Mouse (Mus musculus) erythroid progenitor cell, adult 5-6 weeks (primary cell): ENCODE results near the gene Zfp719. TPM values are rescaled to one million over a fixed set of nuclear protein-coding genes. Genes with fewer than 3 reads are reported as not detected.

Experiments
- ATAC-seq: replicated peaks from 2 replicates; pipeline ENCODE4 v1.8.0; 2016; ENCODE audit warnings: moderate number of reproducible peaks, mild to moderate bottlenecking, moderate TSS enrichment, inconsistent platforms; ENCODE audit not compliant: poor library complexity, low FRiP score, severe bottlenecking
- total RNA-seq, 2 experiments: library from RNA; stranded (forward) in 1 of 2; stranded (reverse) in 1 of 2; fragments of 150-400 nt in 1 of 2; fragments of 186-747, 209-891 nt in 1 of 2; gene quantifications; 2 replicates each; pipeline versions ENCODE4 v1.2.3 to v1.2.4; 2015 to 2017; ENCODE audit warnings: low replicate concordance in 2 of 2

The Zfp719 gene
- 0.84 and 2.9 TPM in 2 replicates for total RNA-seq (2015; ENCODE audit: low replicate concordance)
- total RNA-seq (2017; ENCODE audit: low replicate concordance) = 0.15 and 5.5 TPM in 2 replicates

GRCm38 (mm10) chr7:43579440-43580171, at the start of gene Zfp719:
Gene Zfp719, plus strand, starts transcription at chr7:43579610.
- peak; percentile 84 for ATAC-seq

GRCm38 (mm10) chr7:43530216-43530785, 49.1 kb upstream of the Zfp719 start:
- no peak for ATAC-seq

- ATAC-seq = no peak
Measured at GRCm38 (mm10) chr7:43532936-43533505, 46.4 kb upstream of the Zfp719 start.

DNA sequence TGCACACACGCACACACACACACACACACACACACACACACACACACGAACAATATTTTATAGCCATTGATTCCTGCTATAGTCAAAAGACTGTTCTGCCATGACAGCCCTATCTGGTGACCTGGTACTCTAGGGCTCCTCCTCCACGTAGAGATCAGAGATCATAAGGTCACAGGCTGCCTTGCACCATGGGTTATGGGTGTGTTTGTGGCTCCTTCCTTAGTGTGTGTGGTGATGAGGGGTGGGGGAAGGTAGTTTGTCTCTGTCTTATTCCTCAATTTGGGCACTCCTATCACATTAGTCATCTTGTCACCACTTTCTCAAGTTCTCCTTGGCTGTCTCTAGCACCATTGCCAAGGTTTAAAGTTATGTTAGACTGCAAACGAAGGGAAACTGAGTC, 40.9 kb upstream of the Zfp719 start:
- no peak for ATAC-seq

GRCm38 (mm10) chr7:43544225-43544977, 35.0 kb upstream of the Zfp719 start, which contains the start of gene Cd33:
Gene Cd33, minus strand, starts transcription at chr7:43544428.
- ATAC-seq = no peak

GRCm38 (mm10) chr7:43545656-43546545, 33.5 kb upstream of the Zfp719 start:
- no peak for ATAC-seq

DNA sequence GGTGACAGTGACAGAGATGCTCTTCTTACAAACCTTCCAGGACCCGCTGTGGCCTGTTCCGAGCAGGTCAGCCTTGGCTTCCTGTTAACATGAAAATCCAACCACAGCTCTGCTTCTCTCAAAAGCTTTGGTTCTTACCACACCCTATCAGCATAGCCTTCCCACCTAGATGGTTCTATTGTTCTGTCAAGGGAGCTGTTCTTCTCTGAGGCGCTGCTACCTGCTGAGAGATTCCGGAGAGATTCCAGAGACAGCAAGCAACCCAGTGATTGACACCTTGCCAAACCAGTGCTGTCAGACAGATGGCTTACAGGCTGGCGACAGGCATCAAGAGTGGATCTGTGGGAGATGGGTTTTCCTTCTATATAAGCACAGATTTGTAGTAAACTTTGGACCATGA, 31.7 kb upstream of the Zfp719 start:
- ATAC-seq = no peak

GRCm38 (mm10) chr7:43548206-43548605, 31.2 kb upstream of the Zfp719 start:
- ATAC-seq = no peak

- no peak for ATAC-seq
Measured at GRCm38 (mm10) chr7:43553153-43553552, 26.3 kb upstream of the Zfp719 start.

DNA sequence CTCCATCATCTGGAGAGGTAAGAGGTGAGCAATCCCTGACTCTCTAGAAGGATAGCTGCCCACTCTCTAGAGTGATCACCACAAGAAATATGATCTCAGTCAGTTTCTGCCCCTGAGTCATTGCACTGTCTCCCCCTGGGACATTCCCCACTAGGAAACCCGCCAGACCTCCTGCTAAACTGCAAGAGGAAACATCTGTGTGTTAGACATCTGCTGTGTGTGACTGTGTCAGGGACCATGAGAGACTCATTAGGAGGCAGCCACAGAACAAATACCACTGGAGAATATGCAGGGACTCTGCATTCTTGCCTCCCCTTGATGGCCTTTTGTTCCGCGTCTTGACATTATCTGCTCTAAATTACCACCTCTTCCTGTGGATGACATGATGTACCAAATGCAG, 24.9 kb upstream of the Zfp719 start:
- ATAC-seq = no peak

DNA sequence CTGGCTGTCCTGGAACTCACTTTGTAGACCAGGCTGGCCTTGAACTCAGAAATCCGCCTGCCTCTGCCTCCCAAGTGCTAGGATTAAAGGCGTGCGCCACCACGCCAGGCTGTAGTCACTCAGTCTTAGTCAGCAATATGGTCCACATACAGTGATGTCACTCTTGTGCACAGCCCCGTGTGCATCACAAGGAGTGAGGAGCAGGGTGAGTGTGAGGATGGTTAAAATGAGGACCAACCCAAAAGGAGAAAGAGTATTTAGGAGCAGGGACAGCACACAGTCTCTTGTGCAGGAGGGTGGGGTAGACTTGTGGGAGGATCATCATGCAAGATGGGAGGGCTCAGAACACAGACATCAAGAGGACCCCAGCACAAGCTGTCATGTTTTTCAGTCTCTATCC, 24.1 kb upstream of the Zfp719 start:
- ATAC-seq = no peak

GRCm38 (mm10) chr7:43556901-43557300, 22.5 kb upstream of the Zfp719 start:
- no peak for ATAC-seq

GRCm38 (mm10) chr7:43562006-43562633, 17.3 kb upstream of the Zfp719 start, which contains the start of gene Zfp658:
Gene Zfp658, plus strand, starts transcription at chr7:43562256.
- ATAC-seq = no peak

- ATAC-seq = no peak
Measured at GRCm38 (mm10) chr7:43562651-43563070, 16.7 kb upstream of the Zfp719 start.

GRCm38 (mm10) chr7:43563300-43563699, 16.1 kb upstream of the Zfp719 start:
- no peak for ATAC-seq

DNA sequence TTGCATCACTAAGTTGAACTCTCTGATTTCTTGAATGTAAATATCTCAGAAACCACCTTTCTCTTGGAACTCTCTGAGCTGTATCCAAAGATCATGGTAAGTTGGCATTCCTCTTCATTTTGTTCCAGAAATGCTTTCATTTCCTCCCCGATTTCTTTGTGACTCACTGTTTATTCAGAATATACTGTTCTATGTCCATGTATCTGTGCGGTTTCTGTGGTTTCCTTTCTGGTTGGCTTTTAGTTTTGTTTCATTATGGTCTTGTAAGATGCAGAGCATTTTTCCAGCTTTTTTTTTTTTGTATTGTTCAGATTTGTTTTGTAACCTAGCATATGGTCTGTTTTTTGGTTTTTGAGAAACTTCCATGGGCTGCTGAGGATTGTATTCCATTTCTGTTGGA, 8.2 kb upstream of the Zfp719 start:
- no peak for ATAC-seq

- no peak for ATAC-seq
Measured at GRCm38 (mm10) chr7:43580526-43580925, 1.1 kb downstream of the Zfp719 start.

- ATAC-seq = no peak
Measured at GRCm38 (mm10) chr7:43584790-43585189, 5.4 kb downstream of the Zfp719 start.

DNA sequence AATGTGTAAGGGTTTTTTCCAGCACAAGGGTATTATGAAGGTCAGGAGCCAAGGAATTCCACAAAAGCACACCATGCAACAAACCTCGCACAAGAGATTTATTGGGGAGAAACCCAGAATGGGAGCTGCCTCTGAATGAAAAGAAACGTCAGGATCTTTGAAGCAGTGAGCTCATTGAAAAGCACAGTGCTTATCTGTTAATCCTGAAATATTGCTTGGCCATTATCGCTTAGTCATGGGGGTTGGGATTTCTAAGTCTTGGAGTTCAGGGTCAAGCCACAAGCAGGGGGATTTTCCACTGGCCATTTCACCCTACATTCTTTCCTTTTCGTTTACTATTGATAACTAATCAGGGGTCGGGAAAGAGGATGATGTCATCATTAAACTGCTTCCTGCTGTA, 22.5 kb downstream of the Zfp719 start:
- ATAC-seq = no peak
